Mouse (Mus musculus) hindbrain, embryonic 12.5 days (tissue): ENCODE data around the gene Myo16. TPM values are rescaled to one million over a fixed set of nuclear protein-coding genes. Genes with fewer than 3 reads are reported as not detected.

Source experiments
- ATAC-seq: fragments of 200-750 bp; cut with Nextera tagmentation; 2 replicates; pipeline ENCODE4 v1.8.0; 2017; ENCODE audit warnings: moderate TSS enrichment; ENCODE audit not compliant: low FRiP score
- H3K27ac ChIP-seq: fragments of 300-500 bp; sonication (generic); 2 replicates; pipeline ENCODE4 v1.5.1; 2016; ENCODE audit warnings: mild to moderate bottlenecking
- H3K27me3 ChIP-seq: fragments of 300-500 bp; sonication (generic); 2 replicates; pipeline ENCODE4 v1.6.1; 2016; ENCODE audit warnings: mild to moderate bottlenecking
- H3K36me3 ChIP-seq: fragments of 300-500 bp; sonication (generic); 2 replicates; pipeline ENCODE4 v1.6.1; 2016; ENCODE audit warnings: mild to moderate bottlenecking
- H3K4me1 ChIP-seq: fragments of 300-500 bp; sonication (generic); 2 replicates; pipeline ENCODE4 v1.6.1; 2016
- H3K4me2 ChIP-seq: fragments of 300-500 bp; sonication (generic); replicated peaks from 2 replicates; pipeline ENCODE4 v1.6.1; 2016; ENCODE audit warnings: mild to moderate bottlenecking
- H3K4me3 ChIP-seq: fragments of 300-500 bp; sonication (generic); 2 replicates; pipeline ENCODE4 v1.5.1; 2016; ENCODE audit warnings: mild to moderate bottlenecking
- H3K9ac ChIP-seq: fragments of 300-500 bp; sonication (generic); 2 replicates; pipeline ENCODE4 v1.6.1; 2016; ENCODE audit warnings: mild to moderate bottlenecking, moderate library complexity
- H3K9me3 ChIP-seq: fragments of 300-500 bp; sonication (generic); replicated peaks from 2 replicates; pipeline ENCODE4 v1.6.1; 2016; ENCODE audit warnings: mild to moderate bottlenecking
- WGBS: fragments of 180-500 bp; shearing (Covaris S2); methylation state at CpG from one replicate; pipeline ENCODE4 v1.1.7; 2016; 5-methylcytosine and 5-hydroxymethylcytosine counted together
- polyA plus RNA-seq: library from polyadenylated mRNA; unstranded; fragments of >200 nt; fragmentation: Nextera tagmentation; extraction: Ambion mirVana; gene quantifications from 2 replicates; pipeline ENCODE4 v1.2.1, GENCODE M21; 2016

Gene Myo16
- polyA plus RNA-seq, 1 experiment from 2014 or later: 4.3 TPM

DNA sequence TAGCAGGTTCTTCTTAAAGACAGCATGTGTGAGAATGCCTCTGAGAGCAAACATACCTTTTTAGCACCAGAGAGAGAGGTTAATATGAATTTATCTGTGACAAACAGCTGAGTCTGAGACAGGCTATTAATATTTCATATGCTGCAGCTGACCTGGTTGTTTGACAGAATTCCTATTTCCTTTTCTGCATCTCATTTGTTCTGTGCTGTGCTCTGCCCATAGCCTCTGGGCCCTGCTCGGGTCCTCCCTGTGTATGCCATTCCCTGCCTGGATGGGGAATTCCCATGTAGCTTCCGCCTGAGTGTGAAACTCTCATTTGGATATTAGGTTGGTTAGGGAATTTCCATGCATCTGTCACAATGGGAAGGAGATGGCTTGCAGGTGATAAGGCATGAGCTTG lies 240.8 kb downstream of the Myo16 start:
- Histone ChIP-seq H3K4me3 (no peak overlapping the region), H3K27ac (peak overlapping the region; percentile 44; the same call in 1 of the 2 replicates), H3K4me2 (no peak overlapping the region), H3K27me3 (no peaks in the 10 kb centered on the region; the same call in 1 of the 2 replicates), H3K9me3 (no peaks in the 10 kb centered on the region), H3K4me1 (peaks cover 9% of the 10 kb centered on the region; the same call in 1 of the 2 replicates), H3K36me3 (no peaks in the 10 kb centered on the region), H3K9ac (no peak overlapping the region)
- peak; percentile 61 for ATAC-seq
- 54% methylated on average over 2 of the region's 2 CpGs for WGBS

DNA sequence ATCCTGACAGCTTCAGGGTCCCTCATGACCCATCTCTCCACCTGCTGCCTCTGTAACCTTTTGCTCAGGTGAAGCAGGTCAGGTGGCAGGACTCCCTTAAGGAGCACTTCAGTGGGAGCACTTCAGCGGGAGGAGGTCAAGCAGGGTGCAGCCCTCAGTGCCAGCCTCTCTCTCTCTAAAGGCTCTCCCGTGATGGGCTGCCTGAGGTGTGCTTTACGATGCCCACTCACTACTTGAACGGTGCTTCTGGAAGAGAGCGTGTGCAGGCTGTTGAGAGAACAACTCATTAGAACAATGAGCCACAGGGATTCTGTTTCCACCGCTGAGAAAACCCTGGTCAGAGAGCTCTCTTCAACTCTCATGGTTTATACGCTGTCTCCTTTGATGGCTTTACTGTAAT lies 241.4 kb downstream of the Myo16 start:
- H3K27me3 ChIP-seq: no peaks in the 10 kb centered on the region; the same call in 1 of the 2 replicates
- no peaks in the 10 kb centered on the region for H3K9me3 ChIP-seq
- H3K36me3 ChIP-seq: no peaks in the 10 kb centered on the region
- no peak overlapping the region for H3K9ac ChIP-seq
- H3K4me2 ChIP-seq: no peak overlapping the region
- WGBS: 65% methylated on average over 7 of the region's 7 CpGs
- H3K4me3 ChIP-seq: no peak overlapping the region
- ATAC-seq: no peak
- peaks cover 9% of the 10 kb centered on the region; the same call in 1 of the 2 replicates for H3K4me1 ChIP-seq
- H3K27ac ChIP-seq: no peak overlapping the region

DNA sequence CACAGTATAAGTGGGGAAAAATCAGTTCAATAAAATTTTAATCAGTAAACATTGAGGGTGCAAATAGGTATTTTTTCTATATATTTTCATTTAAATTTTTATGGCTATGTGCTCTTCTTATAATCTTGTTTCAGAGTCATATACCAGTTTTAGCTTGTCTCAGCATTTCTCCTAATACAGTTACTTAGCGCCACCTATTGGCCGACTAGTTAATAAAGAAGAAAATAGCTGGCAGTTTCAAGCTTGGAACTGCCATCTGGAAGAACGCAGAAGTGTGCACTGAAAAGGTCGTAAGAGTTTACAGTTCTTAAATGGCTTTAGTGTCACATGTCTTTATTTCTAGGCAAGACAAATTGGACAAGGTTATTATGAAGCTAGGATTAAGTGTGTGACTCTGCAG lies 248.9 kb downstream of the Myo16 start:
- no peaks in the 10 kb centered on the region for H3K4me1 ChIP-seq
- WGBS: 16% methylated on average over 4 of the region's 4 CpGs
- H3K27me3 ChIP-seq: no peaks in the 10 kb centered on the region
- H3K4me3 ChIP-seq: no peak overlapping the region
- no peak overlapping the region for H3K27ac ChIP-seq
- H3K9me3 ChIP-seq: no peaks in the 10 kb centered on the region
- H3K4me2 ChIP-seq: no peak overlapping the region
- ATAC-seq: peak; percentile 47; the same call in 1 of the 2 replicates
- H3K9ac ChIP-seq: no peak overlapping the region
- H3K36me3 ChIP-seq: 0 out of 2 replicates have a peak, but pooled peaks cover 5% of the 10 kb centered on the region

DNA sequence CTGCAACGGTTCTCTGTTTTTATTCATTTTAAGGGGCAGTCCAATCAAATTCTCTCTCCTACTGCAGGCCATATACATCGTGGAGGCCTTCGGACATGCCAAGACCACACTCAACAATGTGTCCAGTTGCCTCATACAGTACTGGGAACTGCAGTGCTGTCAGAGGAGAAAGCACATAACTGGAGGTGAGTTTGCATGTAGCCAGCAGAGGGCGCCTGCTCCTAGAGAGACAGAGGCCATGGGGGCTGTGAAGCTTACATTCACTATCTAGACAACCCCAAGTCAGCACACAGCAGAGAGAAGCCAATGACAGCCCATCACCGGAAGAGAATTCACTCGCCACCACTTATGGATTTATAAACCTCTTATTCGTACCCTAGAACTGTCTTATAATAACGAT lies 251.8 kb downstream of the Myo16 start:
- H3K4me1 ChIP-seq: no peaks in the 10 kb centered on the region
- H3K36me3 ChIP-seq: 0 out of 2 replicates have a peak, but pooled peaks cover 8% of the 10 kb centered on the region
- no peak overlapping the region for H3K9ac ChIP-seq
- H3K4me3 ChIP-seq: no peak overlapping the region
- no peak overlapping the region for H3K4me2 ChIP-seq
- WGBS: 38% methylated on average over 8 of the region's 8 CpGs
- no peaks in the 10 kb centered on the region for H3K27me3 ChIP-seq
- H3K27ac ChIP-seq: no peak overlapping the region
- no peaks in the 10 kb centered on the region for H3K9me3 ChIP-seq
- no peak for ATAC-seq

DNA sequence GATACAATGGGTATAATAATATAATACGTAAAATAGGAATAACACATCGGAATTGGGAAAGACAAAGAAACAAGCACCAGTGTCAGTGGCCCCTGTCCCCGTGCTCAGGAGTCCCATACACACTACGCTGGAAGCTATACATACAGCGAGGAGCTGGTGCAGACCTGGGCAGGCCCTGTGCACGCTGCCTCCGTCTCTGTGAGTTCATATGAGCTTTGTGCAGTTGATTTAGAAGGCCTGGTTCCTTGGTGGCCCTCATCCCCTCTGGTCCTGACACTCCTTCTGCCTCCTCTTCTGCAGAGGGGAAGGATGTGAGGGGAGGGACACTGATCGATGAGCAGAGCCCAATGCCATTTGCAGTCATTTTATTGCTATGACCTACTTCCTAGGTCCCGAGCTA lies 255.3 kb downstream of the Myo16 start:
- Histone ChIP-seq H3K27ac (no peak overlapping the region), H3K27me3 (no peaks in the 10 kb centered on the region; the same call in 1 of the 2 replicates), H3K4me3 (no peak overlapping the region), H3K4me1 (0 out of 2 replicates have a peak, but pooled peaks cover 6% of the 10 kb centered on the region), H3K36me3 (0 out of 2 replicates have a peak, but pooled peaks cover 8% of the 10 kb centered on the region), H3K4me2 (no peak overlapping the region), H3K9me3 (no peaks in the 10 kb centered on the region), H3K9ac (no peak overlapping the region)
- WGBS: 90% methylated on average over 9 of the region's 9 CpGs
- no peak for ATAC-seq

DNA sequence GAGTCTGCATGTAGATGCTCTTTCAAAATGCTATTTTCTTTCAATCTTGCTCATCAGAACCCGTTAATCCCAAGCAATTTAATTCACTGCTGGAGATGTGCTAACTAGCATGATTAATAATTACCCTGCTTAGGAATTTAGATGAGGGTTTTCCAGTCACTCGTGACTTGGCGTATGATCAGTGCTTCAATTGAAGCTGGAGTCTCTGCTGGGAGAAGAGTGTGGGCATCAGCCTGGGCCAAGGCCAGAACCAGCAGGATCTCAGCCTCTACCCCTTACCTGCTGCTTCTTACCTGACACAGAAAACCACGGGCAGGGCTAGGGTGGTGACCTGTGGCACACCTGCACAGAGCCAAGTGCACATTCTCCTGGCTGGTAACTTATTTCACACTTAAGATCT lies 257.8 kb downstream of the Myo16 start:
- no peak overlapping the region for H3K9ac ChIP-seq
- 72% methylated on average over 4 of the region's 4 CpGs for WGBS
- H3K4me3 ChIP-seq: no peak overlapping the region
- H3K4me2 ChIP-seq: no peak overlapping the region
- no peaks in the 10 kb centered on the region for H3K9me3 ChIP-seq
- ATAC-seq: no peak
- H3K36me3 ChIP-seq: 0 out of 2 replicates have a peak, but pooled peaks cover 8% of the 10 kb centered on the region
- H3K27ac ChIP-seq: no peak overlapping the region
- H3K27me3 ChIP-seq: no peaks in the 10 kb centered on the region; the same call in 1 of the 2 replicates
- 0 out of 2 replicates have a peak, but pooled peaks cover 6% of the 10 kb centered on the region for H3K4me1 ChIP-seq

DNA sequence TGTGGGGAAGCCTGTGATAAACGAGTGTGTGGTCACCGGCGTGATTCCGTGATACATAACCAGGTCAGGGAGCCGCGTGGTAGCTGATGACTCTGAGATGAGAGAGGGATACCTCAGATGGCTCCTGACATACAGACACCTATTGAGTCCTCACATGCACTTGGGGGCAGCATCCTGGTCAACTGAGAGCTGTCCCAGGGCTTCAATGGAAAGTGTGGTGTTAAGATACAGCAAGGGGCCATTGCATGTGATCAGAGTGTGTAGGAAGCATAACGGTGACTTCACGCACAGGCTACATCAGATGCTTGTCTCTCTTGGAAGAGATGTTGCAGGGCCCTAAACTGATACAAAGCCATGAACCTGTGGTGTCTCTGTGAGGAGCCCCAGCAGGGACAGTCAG lies 260.2 kb downstream of the Myo16 start:
- Histone ChIP-seq H3K4me3 (no peak overlapping the region), H3K4me2 (no peak overlapping the region), H3K27ac (no peak overlapping the region), H3K27me3 (no peaks in the 10 kb centered on the region; the same call in 1 of the 2 replicates), H3K9ac (no peak overlapping the region), H3K36me3 (no peaks in the 10 kb centered on the region), H3K9me3 (no peaks in the 10 kb centered on the region), H3K4me1 (0 out of 2 replicates have a peak, but pooled peaks cover 6% of the 10 kb centered on the region)
- ATAC-seq: no peak
- WGBS: 86% methylated on average over 8 of the region's 8 CpGs

DNA sequence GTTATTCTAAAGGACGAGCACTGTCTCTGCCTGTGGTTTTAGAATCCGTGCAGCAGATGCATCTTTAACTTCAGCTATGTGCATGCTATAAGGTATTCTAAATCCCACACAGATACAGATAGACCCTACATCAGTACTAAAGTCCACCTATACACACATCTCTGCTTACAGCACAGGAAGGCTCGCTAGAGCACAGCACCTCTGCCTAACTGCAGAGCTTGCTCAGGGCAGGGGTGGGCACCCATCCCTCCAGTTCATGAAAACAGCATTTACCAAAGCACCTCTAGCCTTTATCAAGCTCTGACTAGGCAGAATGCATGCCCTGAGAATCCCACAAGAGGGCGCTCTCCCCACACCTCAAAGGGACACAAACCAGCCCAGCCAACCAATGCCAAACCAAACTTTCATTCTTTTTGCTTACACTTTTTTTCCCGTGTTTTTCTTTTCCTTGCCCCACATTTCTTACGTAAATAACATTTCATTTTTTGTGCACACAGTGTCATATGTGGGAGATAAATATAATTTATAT lies 261.0 kb downstream of the Myo16 start:
- Histone ChIP-seq H3K36me3 (no peaks in the 10 kb centered on the region), H3K4me2 (no peak overlapping the region), H3K9ac (no peak overlapping the region), H3K4me3 (no peak overlapping the region), H3K27ac (no peak overlapping the region), H3K27me3 (no peaks in the 10 kb centered on the region; the same call in 1 of the 2 replicates), H3K9me3 (no peaks in the 10 kb centered on the region), H3K4me1 (peaks cover 13% of the 10 kb centered on the region)
- 26% methylated on average over 6 of the region's 6 CpGs for WGBS
- no peak; the same call in 1 of the 2 replicates for ATAC-seq

DNA sequence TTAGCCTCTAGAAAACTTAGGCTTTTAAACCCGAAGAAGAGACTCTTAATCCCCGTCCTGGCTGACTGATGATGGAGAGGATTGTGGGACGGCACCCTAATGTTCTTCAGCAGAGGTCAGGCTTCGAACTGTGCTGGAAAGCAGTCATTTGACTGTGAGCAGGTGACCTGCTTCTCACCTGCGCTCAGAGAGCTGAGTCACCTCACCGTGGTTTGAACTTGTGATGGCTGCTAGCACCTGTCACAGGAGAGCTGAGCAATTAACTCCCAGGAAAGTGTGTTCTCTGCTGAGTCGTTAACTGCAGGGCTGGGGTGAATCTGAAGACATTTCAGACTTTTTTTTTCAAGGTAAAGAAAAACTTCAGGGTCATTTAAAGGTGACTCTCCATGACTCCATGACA lies 261.6 kb downstream of the Myo16 start:
- H3K4me3 ChIP-seq: no peak overlapping the region
- H3K4me2 ChIP-seq: no peak overlapping the region
- no peaks in the 10 kb centered on the region for H3K36me3 ChIP-seq
- no peak overlapping the region for H3K27ac ChIP-seq
- peaks cover 14% of the 10 kb centered on the region for H3K4me1 ChIP-seq
- no peaks in the 10 kb centered on the region for H3K9me3 ChIP-seq
- H3K27me3 ChIP-seq: no peaks in the 10 kb centered on the region; the same call in 1 of the 2 replicates
- 33% methylated on average over 7 of the region's 7 CpGs for WGBS
- ATAC-seq: no peak
- no peak overlapping the region for H3K9ac ChIP-seq

DNA sequence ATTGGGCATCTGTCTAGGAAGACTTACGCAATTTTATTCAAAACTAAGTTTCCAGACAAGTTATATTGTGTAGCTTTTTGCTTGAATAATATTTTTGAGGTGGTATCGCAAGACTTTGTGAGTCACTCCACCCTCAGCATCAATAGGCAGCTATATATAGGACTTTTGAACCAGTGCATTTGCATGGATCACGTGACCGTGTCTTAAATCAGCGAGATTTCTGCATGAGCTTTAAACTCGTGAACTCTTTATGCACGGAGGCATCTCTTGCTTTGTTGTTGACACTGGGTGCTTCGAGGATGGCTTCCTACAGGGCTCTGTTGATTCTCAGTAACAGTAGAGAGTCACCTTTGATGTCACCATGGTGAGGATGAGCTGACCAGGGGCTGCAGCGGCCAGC lies 262.2 kb downstream of the Myo16 start:
- 83% methylated on average over 9 of the region's 9 CpGs for WGBS

DNA sequence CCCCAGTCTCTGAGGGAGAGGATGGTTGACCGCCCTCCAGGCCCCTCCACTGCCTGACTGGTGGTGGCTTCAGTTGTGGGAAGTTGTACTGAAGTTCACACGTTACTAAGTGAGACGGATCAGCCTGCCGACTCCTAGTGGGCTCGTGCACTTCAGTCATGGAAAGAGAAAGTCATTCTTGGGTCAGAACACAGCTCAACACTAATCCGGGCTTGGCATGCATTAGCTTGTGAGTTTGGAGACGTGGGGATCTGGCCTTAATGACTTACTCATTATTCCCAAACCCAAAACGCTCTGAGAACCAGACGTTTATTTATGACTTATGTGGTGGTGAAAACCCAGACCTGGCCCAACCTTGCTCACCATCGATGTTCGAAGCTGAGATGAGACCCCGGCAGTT lies 263.1 kb downstream of the Myo16 start:
- Histone ChIP-seq H3K27me3 (no peaks in the 10 kb centered on the region; the same call in 1 of the 2 replicates), H3K27ac (no peak overlapping the region), H3K36me3 (no peaks in the 10 kb centered on the region), H3K9me3 (no peaks in the 10 kb centered on the region), H3K4me1 (peaks cover 14% of the 10 kb centered on the region), H3K4me2 (no peak overlapping the region), H3K4me3 (no peak overlapping the region), H3K9ac (no peak overlapping the region)
- 78% methylated on average over 12 of the region's 12 CpGs for WGBS
- no peak for ATAC-seq

More for the DNA sequence above, 262.2 kb downstream of the Myo16 start:
- Histone ChIP-seq H3K9me3 (no peaks in the 10 kb centered on the region), H3K27me3 (no peaks in the 10 kb centered on the region; the same call in 1 of the 2 replicates), H3K36me3 (no peaks in the 10 kb centered on the region), H3K27ac (no peak overlapping the region), H3K4me1 (peaks cover 14% of the 10 kb centered on the region), H3K4me3 (no peak overlapping the region), H3K4me2 (no peak overlapping the region), H3K9ac (no peak overlapping the region)
- ATAC-seq: no peak

DNA sequence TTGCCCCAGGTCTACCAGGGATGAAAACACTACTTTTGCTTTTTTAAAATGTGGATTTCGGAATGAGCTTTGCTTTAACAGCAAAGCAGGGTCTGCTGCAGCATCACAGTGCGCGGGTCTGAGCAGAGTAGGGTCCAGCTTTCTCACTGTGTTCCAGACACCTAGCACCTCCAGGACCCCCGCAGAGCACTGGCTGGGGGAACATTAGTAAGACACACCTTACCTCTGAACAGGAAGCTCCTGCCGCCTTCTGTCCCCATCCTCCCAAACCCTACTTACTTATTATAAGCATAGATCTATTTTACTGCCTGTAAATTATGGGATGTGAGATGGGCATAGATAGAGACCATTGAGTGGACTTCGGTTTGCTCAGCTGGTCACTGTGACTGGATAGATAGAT lies 263.6 kb downstream of the Myo16 start:
- no peaks in the 10 kb centered on the region for H3K9me3 ChIP-seq

DNA sequence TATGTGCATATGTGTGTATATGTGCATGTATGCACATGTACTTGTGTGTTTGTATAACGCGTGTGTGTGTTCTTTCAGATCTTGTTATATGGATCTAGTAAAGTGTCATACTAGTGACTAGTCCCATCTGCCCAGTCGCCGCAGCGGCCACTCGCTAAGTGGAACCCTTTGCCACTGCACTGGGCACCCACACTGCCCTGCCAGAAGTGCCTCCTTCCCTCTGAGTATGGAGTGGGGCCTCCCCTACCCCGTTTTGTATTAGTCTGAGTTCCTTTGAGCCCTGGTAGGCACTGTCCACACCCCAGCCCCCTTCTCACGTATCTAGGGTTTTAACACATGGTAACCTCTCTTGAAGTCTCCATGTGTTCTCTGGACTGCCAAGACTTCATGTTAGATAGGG lies 264.3 kb downstream of the Myo16 start:
- 88% methylated on average over 8 of the region's 8 CpGs for WGBS
- ATAC-seq: no peak

More for the DNA sequence above, 263.6 kb downstream of the Myo16 start:
- no peaks in the 10 kb centered on the region; the same call in 1 of the 2 replicates for H3K27me3 ChIP-seq
- H3K27ac ChIP-seq: no peak overlapping the region
- H3K9ac ChIP-seq: no peak overlapping the region
- 94% methylated on average over 6 of the region's 6 CpGs for WGBS
- no peaks in the 10 kb centered on the region for H3K36me3 ChIP-seq
- peaks cover 14% of the 10 kb centered on the region for H3K4me1 ChIP-seq
- no peak for ATAC-seq
- no peak overlapping the region for H3K4me2 ChIP-seq
- no peak overlapping the region for H3K4me3 ChIP-seq

More for the DNA sequence above, 264.3 kb downstream of the Myo16 start:
- H3K4me3 ChIP-seq: no peak overlapping the region
- peaks cover 10% of the 10 kb centered on the region for H3K4me1 ChIP-seq
- H3K9me3 ChIP-seq: no peaks in the 10 kb centered on the region
- H3K9ac ChIP-seq: no peak overlapping the region
- no peak overlapping the region for H3K27ac ChIP-seq
- H3K4me2 ChIP-seq: no peak overlapping the region
- H3K27me3 ChIP-seq: no peaks in the 10 kb centered on the region; the same call in 1 of the 2 replicates
- no peaks in the 10 kb centered on the region for H3K36me3 ChIP-seq
